Mouse (Mus musculus) bone marrow, adult 2 months (tissue): ENCODE results near the gene Lamb1. TPM values are rescaled to one million over a fixed set of nuclear protein-coding genes. Genes with fewer than 3 reads are reported as not detected.

Experiments used
- H3K27ac ChIP-seq: fragments of 200-500 bp; 2 replicates; pipeline ENCODE4 v1.5.1; 2012; ENCODE audit warnings: low read depth, mild to moderate bottlenecking, control low read depth, inconsistent platforms, low read length; ENCODE audit not compliant: control insufficient read depth, poor library complexity, insufficient read depth
- H3K4me1 ChIP-seq: fragments of 200-500 bp; 2 replicates; pipeline ENCODE4 v1.6.1; 2011; ENCODE audit warnings: low read length; ENCODE audit not compliant: control insufficient read depth, insufficient read depth
- H3K4me3 ChIP-seq: fragments of 200-500 bp; replicated peaks from 2 replicates; pipeline ENCODE3; 2011; ENCODE audit warnings: mild to moderate bottlenecking, low read depth, low read length, control low read depth; ENCODE audit not compliant: control insufficient read depth
- CTCF ChIP-seq: fragments of 200-500 bp; IDR thresholded peaks from 2 replicates; pipeline ENCODE4 v1.5.1; 2011; ENCODE audit warnings: low read length, control low read depth; ENCODE audit not compliant: control insufficient read depth, insufficient read depth
- POLR2A ChIP-seq: fragments of 200-500 bp; IDR thresholded peaks from 2 replicates; pipeline ENCODE4 v1.6.1; 2011; ENCODE audit warnings: low read depth, mild to moderate bottlenecking, control low read depth, low read length, borderline replicate concordance; ENCODE audit not compliant: control insufficient read depth
- WGBS: fragments of 180-500 bp; shearing (Covaris S2); methylation state at CpG from one replicate; pipeline ENCODE4 v1.1.7; 2018; 5-methylcytosine and 5-hydroxymethylcytosine counted together
- polyA plus RNA-seq: library from polyadenylated mRNA; stranded (reverse); fragments of >200 nt; gene quantifications from 2 replicates; pipeline ENCODE4 v1.2.4, GENCODE M21; 2011; ENCODE audit warnings: low replicate concordance; ENCODE audit not compliant: missing spikeins, insufficient read depth, insufficient read length

Gene Lamb1
- 3.6 and 4.8 TPM in 2 replicates for polyA plus RNA-seq

- TF ChIP-seq CTCF (no peak), POLR2A (no peak)
- Histone ChIP-seq H3K4me1 (no peaks in the 10 kb centered on the region), H3K4me3 (no peak within 1 kb of the TSS), H3K27ac (no peak within 1 kb of the TSS; the same call in 1 of the 2 replicates)
- 2% methylated on average over 39 of the region's 39 CpGs for WGBS
Measured at GRCm38 (mm10) chr12:31265005-31265721, at the start of gene Lamb1. Lamb1 (plus strand) TSS chr12:31265234.

GRCm38 (mm10) chr12:31217232-31217631 is 47.8 kb upstream of the Lamb1 start:
- Histone ChIP-seq H3K4me1 (no peaks in the 10 kb centered on the region), H3K4me3 (no peak overlapping the region), H3K27ac (no peak overlapping the region)
- no peak for TF ChIP-seq POLR2A
- WGBS: 91% methylated on average over 5 of the region's 5 CpGs

DNA sequence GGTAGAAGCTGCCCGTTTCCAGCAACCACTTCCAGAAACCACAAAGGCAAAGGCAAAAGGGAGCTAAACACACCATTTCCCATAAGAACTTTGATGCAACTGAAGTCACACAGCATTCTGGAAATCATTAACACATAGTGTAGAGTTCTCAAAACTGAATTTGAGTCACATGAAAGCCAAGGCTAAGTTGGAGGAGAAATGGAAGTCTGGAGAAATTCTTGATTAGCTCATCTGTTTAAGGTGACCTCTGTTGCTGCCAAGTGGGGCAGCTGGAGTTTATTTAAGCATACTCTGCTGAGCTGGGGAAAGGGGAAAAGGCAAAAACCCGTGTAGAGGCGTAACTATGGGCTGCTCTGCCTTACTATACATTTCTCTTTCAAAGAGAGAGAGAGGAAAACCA is 46.3 kb upstream of the Lamb1 start:
- H3K4me1 ChIP-seq: no peaks in the 10 kb centered on the region
- 60% methylated on average over 3 of the region's 3 CpGs for WGBS
- no peak overlapping the region for H3K4me3 ChIP-seq
- no peak overlapping the region for H3K27ac ChIP-seq
- no peak for TF ChIP-seq CTCF
- TF ChIP-seq POLR2A: no peak

DNA sequence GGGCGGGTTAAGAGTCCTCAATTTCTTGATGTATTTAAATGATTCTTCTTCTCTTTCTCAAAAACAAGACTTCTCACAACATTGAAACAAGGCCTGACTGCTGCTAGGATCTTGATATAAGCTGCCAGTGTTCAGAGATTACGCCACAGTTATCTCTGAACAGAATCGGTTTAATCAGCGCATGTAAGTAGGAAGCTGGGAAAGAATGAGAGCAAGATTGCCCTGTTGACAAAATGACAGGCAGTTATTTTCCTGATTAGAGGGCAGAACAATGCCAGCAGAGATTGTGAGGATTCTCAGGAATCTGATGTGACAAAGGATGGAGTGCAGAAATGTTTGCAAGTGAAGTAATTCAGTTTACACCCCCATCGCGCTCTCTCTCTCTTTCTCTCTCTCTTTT is 43.5 kb upstream of the Lamb1 start:
- no peaks in the 10 kb centered on the region for H3K4me1 ChIP-seq
- no peak overlapping the region for H3K27ac ChIP-seq
- TF ChIP-seq POLR2A (no peak), CTCF (no peak)
- WGBS: 74% methylated on average over 6 of the region's 6 CpGs
- H3K4me3 ChIP-seq: no peak overlapping the region

DNA sequence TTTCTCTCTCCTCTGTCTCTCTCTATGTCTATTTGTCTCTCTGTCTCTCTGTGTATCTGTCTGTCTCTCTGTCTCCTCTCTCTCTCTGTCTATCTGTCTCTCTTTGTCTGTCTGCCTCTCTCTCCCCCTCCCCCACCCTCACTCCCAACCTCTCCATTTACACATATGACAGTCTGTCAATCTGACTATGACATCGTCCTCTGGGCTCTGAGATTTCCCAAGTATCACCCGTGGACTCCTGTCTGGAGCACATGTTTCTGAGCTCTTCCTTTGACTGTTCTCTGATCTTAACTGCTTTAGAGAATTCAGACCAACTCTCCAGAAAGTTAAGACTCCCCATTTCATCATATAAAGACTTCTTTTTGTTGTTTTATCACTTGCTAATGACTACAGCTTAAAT is 42.8 kb upstream of the Lamb1 start:
- TF ChIP-seq POLR2A: no peak
- no peak for TF ChIP-seq CTCF
- 51% methylated on average over 2 of the region's 2 CpGs for WGBS
- Histone ChIP-seq H3K27ac (no peak overlapping the region), H3K4me3 (no peak overlapping the region), H3K4me1 (no peaks in the 10 kb centered on the region)

DNA sequence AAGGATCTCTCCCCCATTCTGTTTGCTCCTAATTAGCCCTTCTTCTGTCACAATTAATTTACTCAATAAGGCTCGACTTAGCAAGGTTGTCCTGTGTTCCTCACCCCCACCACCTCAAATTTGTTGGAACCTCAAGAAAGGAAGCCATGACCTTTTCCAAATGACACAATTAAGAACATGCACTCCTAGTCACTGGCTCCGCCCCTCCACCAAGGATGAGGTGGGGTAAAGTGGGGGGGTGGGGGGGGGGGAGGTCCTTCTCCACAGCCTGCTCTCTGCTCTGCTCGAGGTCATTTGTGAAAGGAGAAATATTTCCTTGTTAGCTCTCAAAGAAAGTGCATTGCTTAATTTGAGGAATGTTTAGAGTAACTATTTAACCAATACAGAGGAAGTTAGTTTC is 42.3 kb upstream of the Lamb1 start:
- no peak for TF ChIP-seq POLR2A
- no peak for TF ChIP-seq CTCF
- no peak overlapping the region for H3K27ac ChIP-seq
- 29% methylated on average over 3 of the region's 3 CpGs for WGBS
- H3K4me3 ChIP-seq: no peak overlapping the region
- no peaks in the 10 kb centered on the region for H3K4me1 ChIP-seq

DNA sequence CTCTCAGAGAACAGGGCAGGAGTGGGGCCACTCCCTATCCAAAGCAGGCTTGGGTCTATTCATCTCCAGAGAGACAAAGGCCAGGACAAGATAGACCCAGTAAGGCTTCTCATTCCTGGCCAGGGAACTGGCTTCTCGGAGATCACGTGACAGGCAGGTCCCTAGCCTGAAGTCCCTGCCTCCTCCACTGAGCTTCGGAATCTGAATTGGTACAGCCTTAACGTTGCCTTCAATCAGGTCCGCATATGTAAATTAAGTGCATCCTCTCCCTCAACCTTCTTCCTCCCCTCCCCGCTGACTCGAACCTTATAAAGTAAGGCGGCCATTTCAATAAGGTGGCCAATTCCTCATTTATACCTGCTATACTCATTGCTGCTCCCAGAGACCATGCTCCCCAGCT is 39.6 kb upstream of the Lamb1 start:
- 68% methylated on average over 8 of the region's 8 CpGs for WGBS
- Histone ChIP-seq H3K27ac (no peak overlapping the region), H3K4me3 (no peak overlapping the region), H3K4me1 (no peaks in the 10 kb centered on the region)
- TF ChIP-seq POLR2A (no peak), CTCF (no peak)

GRCm38 (mm10) chr12:31227167-31227566 is 37.9 kb upstream of the Lamb1 start:
- 84% methylated on average over 3 of the region's 3 CpGs for WGBS
- no peak overlapping the region for H3K4me3 ChIP-seq
- TF ChIP-seq CTCF (no peak), POLR2A (no peak)
- H3K4me1 ChIP-seq: no peaks in the 10 kb centered on the region
- no peak overlapping the region for H3K27ac ChIP-seq

- H3K4me3 ChIP-seq: no peak overlapping the region
- WGBS: 75% methylated on average over 7 of the region's 7 CpGs
- no peak for TF ChIP-seq CTCF
- no peak for TF ChIP-seq POLR2A
- H3K27ac ChIP-seq: no peak overlapping the region
- H3K4me1 ChIP-seq: no peaks in the 10 kb centered on the region
Measured at GRCm38 (mm10) chr12:31228878-31229277, 36.2 kb upstream of the Lamb1 start.

- no peak for TF ChIP-seq CTCF
- no peak for TF ChIP-seq POLR2A
- Histone ChIP-seq H3K4me1 (no peaks in the 10 kb centered on the region), H3K4me3 (no peak overlapping the region), H3K27ac (no peak overlapping the region)
- 88% methylated on average over 1 of the region's 1 CpGs for WGBS
Measured at GRCm38 (mm10) chr12:31232635-31233034, 32.4 kb upstream of the Lamb1 start.
